Mouse (Mus musculus): ENCODE measurements around the gene Ccdc42.

- TF ChIP-seq CTCF (IDR thresholded peaks at IDR 0.05; ENCODE audit: low read depth, low read length): no peak
- TF ChIP-seq POLR2A (IDR thresholded peaks at IDR 0.05; ENCODE audit: insufficient read depth, low read length): no peak
- TF ChIP-seq EP300 (IDR thresholded peaks at IDR 0.05; ENCODE audit: insufficient read depth, low read depth, low read length): no peak
Observed at GRCm38 (mm10) chr11:68600551-68601021, 13.8 kb downstream of the Ccdc42 start.

Measured in ES-Bruce4 (cell line).